Mouse (Mus musculus): ENCODE results near the gene 1700013H16Rik.
A peak's percentile ranks its signal among the peaks of the same experiment; 100 is the strongest.

1700013H16Rik gene

DNA sequence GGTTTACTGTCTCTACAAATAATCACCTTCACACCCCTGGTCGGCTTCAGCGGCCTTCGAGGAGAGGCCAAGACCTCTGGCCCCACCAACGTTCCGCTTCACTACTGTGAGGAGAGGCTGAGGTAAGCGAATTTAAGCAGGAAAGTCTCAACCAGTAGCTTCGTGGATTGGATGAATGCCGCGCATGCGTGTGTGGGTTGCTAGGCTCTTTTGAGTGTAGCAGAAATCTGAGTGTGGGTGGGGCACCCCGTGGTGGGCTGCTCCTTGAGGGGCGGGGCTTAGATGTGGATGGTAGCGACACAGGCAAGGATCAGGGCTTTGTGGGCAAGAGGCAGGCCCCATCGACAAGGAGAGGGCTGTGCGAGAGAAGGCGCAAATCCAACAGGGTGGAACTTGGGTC is at the start of gene 1700013H16Rik:
1700013H16Rik (minus strand) TSS at position 96 of the 400 bp plus-strand sequence.
- peak; percentile 88 for DNase-seq (ENCODE audit: low spot score)

DNA sequence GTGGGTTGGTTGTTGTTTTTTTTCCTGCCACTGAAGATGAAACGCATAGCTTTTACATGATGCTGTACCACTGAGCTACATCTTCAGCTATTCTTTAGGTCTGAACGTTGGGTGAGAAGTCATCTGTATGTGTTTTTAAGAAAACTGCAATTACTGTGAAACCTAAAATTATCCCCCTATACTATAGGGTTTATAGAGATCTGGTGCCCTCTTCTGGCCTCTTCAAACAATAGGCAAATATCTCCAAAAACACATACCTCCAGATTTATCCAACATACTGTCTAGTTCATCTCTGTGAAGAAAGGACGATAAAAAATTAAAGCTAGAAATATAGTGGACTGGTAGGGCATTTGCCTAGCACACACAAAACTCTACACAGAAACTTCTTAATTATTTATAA is 41.4 kb upstream of the 1700013H16Rik start:
- DNase-seq (ENCODE audit: low spot score): no peak

- DNase-seq (ENCODE audit: low spot score): peak; percentile 48
Observed at GRCm38 (mm10) chrX:53797519-53797918, 39.9 kb upstream of the 1700013H16Rik start, which contains the start of gene Xlr. Xlr (minus strand) TSS chrX:53797706.

DNA sequence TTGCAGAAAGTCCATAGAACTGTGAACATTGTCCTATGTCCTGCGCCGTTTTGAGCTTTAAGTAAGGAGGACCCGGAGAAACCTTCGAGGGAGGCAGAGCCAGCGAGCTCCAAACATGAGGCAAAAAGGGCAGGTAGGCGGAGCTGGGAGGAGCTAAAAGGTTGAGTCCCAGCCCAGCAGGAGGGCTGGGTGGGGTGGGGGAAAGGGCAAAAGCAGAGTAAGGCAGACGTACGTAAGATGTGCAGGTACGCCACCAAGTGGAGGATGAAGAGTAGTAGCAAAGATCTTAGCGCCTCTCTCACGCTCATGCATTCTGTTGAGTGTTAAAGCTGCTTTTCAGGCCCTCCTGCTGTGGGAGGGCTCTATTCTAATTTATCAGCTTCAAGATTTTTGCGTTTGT is 18.6 kb upstream of the 1700013H16Rik start, which contains the start of gene Zfp36l3:
Zfp36l3 (minus strand) TSS at position 119 of the 400 bp plus-strand sequence.
- DNase-seq (ENCODE audit: low spot score): no peak

DNA sequence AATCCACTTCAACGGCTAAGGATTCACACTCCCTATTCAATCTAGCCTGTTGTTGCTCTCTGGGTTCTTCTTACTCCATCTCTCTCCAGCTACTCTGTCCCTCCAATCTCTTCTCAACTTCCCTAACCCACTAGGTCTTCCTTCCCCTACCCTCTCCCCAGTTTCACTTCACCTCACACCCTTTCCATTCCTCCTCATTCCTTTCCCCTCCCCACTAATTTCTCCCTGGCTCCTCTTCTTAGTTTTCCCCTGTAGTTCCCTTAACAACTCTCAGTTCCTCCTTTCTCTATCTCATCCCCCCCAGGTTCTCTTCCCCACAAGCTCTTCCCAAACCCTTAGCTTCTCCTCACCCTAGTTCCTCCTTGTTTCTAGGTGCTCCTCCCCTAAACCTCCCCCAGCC is 4.8 kb downstream of the 1700013H16Rik start:
- DNase-seq (ENCODE audit: low spot score): no peak

DNA sequence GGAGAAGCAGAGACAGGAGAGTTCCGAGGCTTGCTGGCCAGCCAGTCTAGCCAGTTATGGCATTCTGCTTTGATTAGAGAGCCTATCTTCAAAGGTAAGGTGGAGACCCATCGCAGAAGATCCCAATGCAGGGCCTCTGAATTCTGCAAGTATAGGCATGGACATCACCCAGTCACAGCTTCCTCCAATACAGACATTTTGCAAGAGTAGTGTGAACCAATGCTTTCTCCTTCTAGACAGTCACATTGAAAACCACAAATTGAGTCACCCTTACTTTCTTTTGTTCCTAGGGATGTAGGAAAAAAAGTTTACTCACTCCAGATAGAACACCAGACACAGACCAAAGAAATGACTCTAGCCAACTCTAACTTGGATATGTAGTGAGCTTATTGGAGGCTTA is 28.7 kb downstream of the 1700013H16Rik start:
- DNase-seq (ENCODE audit: low spot score): no peak

GRCm38 (mm10) chrX:53724596-53724995 is 33.0 kb downstream of the 1700013H16Rik start, which contains the start of gene 4930502E18Rik:
4930502E18Rik (plus strand) TSS chrX:53724826.
- peak; percentile 50 for DNase-seq (ENCODE audit: low spot score)

DNA sequence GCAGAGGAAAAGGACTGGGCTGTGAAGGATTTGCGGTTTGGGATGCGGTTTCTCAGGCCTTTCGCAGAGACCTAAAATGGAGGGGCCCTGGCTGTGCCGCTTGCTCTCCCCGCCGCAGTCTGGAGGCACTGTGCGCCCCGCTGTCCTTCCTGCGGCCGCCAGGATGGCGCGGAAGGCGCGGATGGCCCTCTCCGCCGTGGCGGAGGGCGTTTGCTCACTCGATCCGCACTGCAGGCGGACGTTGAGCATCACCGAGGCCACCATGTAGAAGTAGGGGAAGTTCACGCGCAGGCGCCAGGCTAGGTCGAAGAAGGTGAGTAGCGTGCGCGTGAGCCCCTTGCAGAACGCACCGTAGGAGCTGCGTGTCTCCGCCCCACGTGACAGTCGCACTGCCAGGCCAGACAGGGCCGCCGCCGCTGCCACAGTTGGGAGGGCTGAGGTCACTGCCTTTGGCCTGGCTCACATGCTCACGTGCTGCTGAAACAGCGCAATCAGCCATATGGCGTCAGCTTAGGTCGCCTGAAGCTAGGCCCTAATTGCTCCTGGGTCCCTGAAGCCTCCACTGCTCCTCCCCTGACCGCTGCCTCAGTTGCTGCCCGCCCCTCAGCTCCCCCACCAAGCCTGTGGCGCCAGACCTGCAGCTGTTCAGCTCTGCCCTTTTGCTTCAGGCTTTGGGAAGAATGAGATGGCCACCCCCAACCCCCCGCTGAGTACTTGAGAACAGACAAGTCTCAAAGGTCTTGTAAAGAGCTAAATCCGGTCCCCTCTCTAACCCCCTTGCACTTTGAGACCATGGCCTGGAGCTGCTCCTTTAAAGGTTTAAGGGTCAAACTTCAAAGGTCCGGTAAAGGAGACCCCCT is 41.1 kb downstream of the 1700013H16Rik start:
- DNase-seq (ENCODE audit: low spot score): peak; percentile 22

DNA sequence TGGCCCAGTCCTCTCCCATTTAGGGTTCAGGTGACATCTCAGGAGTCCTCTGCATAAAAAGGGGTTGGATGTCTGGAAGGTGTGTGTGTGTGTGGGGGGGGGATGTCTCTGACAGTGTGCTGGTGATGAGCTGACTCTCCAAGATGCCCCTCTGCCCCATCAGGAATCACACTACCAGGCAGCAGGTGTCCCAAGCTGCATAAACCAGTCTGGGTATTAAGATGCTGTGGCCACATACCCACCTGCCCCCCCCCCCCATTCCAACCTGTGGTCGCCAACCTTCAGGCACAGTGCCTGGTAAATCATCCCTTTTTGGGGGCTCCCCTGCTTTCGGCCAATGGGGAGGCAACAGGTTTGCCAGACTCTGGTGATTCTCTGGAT is 41.7 kb downstream of the 1700013H16Rik start:
- DNase-seq (ENCODE audit: low spot score): no peak

GRCm38 (mm10) chrX:53702673-53703072 is 55.0 kb downstream of the 1700013H16Rik start:
- DNase-seq (ENCODE audit: low spot score): no peak

DNA sequence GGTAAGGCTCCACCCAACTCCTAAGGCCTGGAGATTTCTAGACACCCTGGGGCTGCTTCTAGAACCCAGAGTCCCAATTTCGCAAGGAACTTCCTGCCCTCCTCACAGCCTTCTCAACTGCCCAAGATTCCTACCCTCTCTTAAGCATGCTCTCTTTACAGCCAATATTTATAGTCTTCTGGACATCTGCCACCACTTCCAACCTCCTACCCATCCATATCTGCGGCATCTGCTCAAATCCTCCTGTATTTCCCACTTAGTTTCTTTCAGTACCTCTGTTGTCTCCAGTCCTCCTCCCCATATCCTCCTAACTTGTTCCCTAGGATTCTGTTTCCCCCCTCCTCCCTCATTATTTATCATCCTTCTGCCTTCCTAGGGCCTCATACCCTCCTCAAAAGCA is 58.4 kb downstream of the 1700013H16Rik start:
- no peak for DNase-seq (ENCODE audit: low spot score)

- no peak for DNase-seq (ENCODE audit: low spot score)
Observed at GRCm38 (mm10) chrX:53694008-53694777, 63.4 kb downstream of the 1700013H16Rik start.

GRCm38 (mm10) chrX:53693141-53693540 is 64.5 kb downstream of the 1700013H16Rik start:
- no peak for DNase-seq (ENCODE audit: low spot score)
